In genomic region chr8:94804546-94805340, GRCm38 (mm10) we compare ENCODE assay signal across 18 mouse cellular contexts. TPM values are rescaled to one million over a fixed set of nuclear protein-coding genes. Genes with fewer than 3 reads are reported as not detected.
"Had no signal": no experiment of that assay in that cellular context is flagged by ENCODE, and none has a peak within 500 bp of the region (broad histone marks: within the 10 kb centered on the region; RNA-seq: fewer than 3 reads in every experiment).

No protein-coding gene starts in this region.

- H3K4me1 ChIP-seq: neural tube, embryonic 15.5 days; stomach, embryonic 15.5 days had no signal

- H3K9me3 ChIP-seq: kidney, embryonic 15.5 days; limb, embryonic 15.5 days; lung, embryonic 15.5 days; midbrain, embryonic 13.5 days; neural tube, embryonic 15.5 days; stomach, embryonic 15.5 days had no signal

- DNase-seq: kidney, adult 18-20 months; kidney, postnatal 14 days; lung, postnatal 14 days; right cerebral cortex, adult 18-20 months; thymus, adult 2 months; thymus, postnatal 25 days had no signal

- H3K27ac ChIP-seq: kidney, embryonic 15.5 days; limb, embryonic 15.5 days; lung, embryonic 15.5 days; macrophage; midbrain, embryonic 13.5 days; neural tube, embryonic 15.5 days; stomach, embryonic 15.5 days had no signal

- H3K4me2 ChIP-seq: kidney, embryonic 15.5 days; limb, embryonic 15.5 days; lung, embryonic 15.5 days; midbrain, embryonic 13.5 days; neural tube, embryonic 15.5 days; stomach, embryonic 15.5 days had no signal

- H3K27me3 ChIP-seq: kidney, embryonic 15.5 days; limb, embryonic 15.5 days; lung, embryonic 15.5 days; midbrain, embryonic 13.5 days; neural tube, embryonic 15.5 days; stomach, embryonic 15.5 days had no signal

- H3K9ac ChIP-seq: kidney, embryonic 15.5 days; limb, embryonic 15.5 days; lung, embryonic 15.5 days; midbrain, embryonic 13.5 days; neural tube, embryonic 15.5 days; stomach, embryonic 15.5 days had no signal

- H3K4me3 ChIP-seq: kidney, embryonic 15.5 days; limb, embryonic 15.5 days; lung, embryonic 15.5 days; midbrain, embryonic 13.5 days; myocyte; neural tube, embryonic 15.5 days; stomach, embryonic 15.5 days had no signal

- H3K36me3 ChIP-seq: kidney, embryonic 15.5 days; limb, embryonic 15.5 days; lung, embryonic 15.5 days; midbrain, embryonic 13.5 days; neural tube, embryonic 15.5 days; stomach, embryonic 15.5 days had no signal

- ATAC-seq: midbrain, embryonic 13.5 days had no signal

RNA-seq across cellular contexts. Expression of gene Ccl17, which starts 5.5 kb away (rescaled TPM):
- polyA plus RNA-seq: intestine, embryonic 14.5 days; kidney, embryonic 15.5 days; limb, embryonic 11.5 days; limb, embryonic 15.5 days; liver, embryonic 16.5 days; macrophage; neural tube, embryonic 11.5 days; stomach, embryonic 15.5 days had no signal
